Mouse (Mus musculus): ENCODE data around the gene Map4k4. TPM values are rescaled to one million over a fixed set of nuclear protein-coding genes. Genes with fewer than 3 reads are reported as not detected.

Map4k4 gene
- polyA plus RNA-seq, 1 experiment from 2014 or later = 21.2 TPM

GRCm38 (mm10) chr1:39961113-39961512 is 60.4 kb downstream of the Map4k4 start:
- Histone ChIP-seq H3K9me3 (ENCODE audit: low read length) (no peaks in the 10 kb centered on the region), H3K4me2 (replicated peaks; ENCODE audit: low read depth, low read length) (no peak overlapping the region), H3K27ac (ENCODE audit: low read length) (no peak overlapping the region), H3K4me3 (ENCODE audit: low read depth, low read length) (no peak overlapping the region), H3K9ac (replicated peaks; ENCODE audit: low read depth) (no peak overlapping the region), H3K36me3 (ENCODE audit: insufficient read depth, low read length) (0 out of 2 replicates have a peak, but pooled peaks cover 3% of the 10 kb centered on the region), H3K27me3 (replicated peaks; ENCODE audit: insufficient read depth, low read length) (no peaks in the 10 kb centered on the region), H3K4me1 (ENCODE audit: insufficient read depth, low read depth, low read length) (no peaks in the 10 kb centered on the region)
- ATAC-seq (no peak), DNase-seq (ENCODE audit: low spot score) (no peak)
- TF ChIP-seq EP300 (IDR thresholded peaks at IDR 0.05) (no peak), CTCF (IDR thresholded peaks at IDR 0.05) (no peak)
- 71% methylated on average over 6 of the region's 6 CpGs for WGBS

DNA sequence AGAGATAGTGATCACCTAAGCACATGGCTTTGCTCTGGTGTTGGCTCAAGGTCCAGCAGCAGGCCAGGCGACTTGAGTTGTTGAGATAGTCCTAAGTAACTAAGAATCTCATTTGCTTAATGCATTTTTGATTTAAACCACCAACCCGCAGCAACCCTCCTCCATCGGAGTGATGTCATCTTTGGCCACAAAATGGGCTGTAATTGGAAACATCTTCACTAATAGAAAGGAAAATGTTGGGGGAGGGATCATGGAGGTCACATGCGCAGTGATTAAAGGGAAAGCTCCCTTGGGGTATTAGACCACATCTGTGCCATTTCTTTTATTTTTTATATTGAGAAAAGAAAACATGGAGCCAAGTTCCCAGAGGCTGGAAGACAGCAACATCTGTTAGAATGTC is 61.6 kb downstream of the Map4k4 start:
- H3K4me3 ChIP-seq (ENCODE audit: low read depth, low read length) = no peak overlapping the region
- H3K27ac ChIP-seq (ENCODE audit: low read length) = no peak overlapping the region
- no peak for TF ChIP-seq EP300 (IDR thresholded peaks at IDR 0.05)
- TF ChIP-seq CTCF (IDR thresholded peaks at IDR 0.05) = no peak
- H3K27me3 ChIP-seq (replicated peaks; ENCODE audit: insufficient read depth, low read length) = no peaks in the 10 kb centered on the region
- ATAC-seq = no peak
- no peaks in the 10 kb centered on the region for H3K9me3 ChIP-seq (ENCODE audit: low read length)
- no peak for DNase-seq (ENCODE audit: low spot score)
- no peak overlapping the region for H3K9ac ChIP-seq (replicated peaks; ENCODE audit: low read depth)
- 85% methylated on average over 4 of the region's 4 CpGs for WGBS
- 0 out of 2 replicates have a peak, but pooled peaks cover 3% of the 10 kb centered on the region for H3K36me3 ChIP-seq (ENCODE audit: insufficient read depth, low read length)
- no peak overlapping the region for H3K4me2 ChIP-seq (replicated peaks; ENCODE audit: low read depth, low read length)
- no peaks in the 10 kb centered on the region for H3K4me1 ChIP-seq (ENCODE audit: insufficient read depth, low read depth, low read length)

GRCm38 (mm10) chr1:39962840-39963239 is 62.1 kb downstream of the Map4k4 start:
- WGBS = 90% methylated on average over 8 of the region's 8 CpGs
- no peak for ATAC-seq
- Histone ChIP-seq H3K4me2 (replicated peaks; ENCODE audit: low read depth, low read length) (no peak overlapping the region), H3K9ac (replicated peaks; ENCODE audit: low read depth) (no peak overlapping the region), H3K9me3 (ENCODE audit: low read length) (no peaks in the 10 kb centered on the region), H3K27me3 (replicated peaks; ENCODE audit: insufficient read depth, low read length) (no peaks in the 10 kb centered on the region), H3K36me3 (ENCODE audit: insufficient read depth, low read length) (0 out of 2 replicates have a peak, but pooled peaks cover 3% of the 10 kb centered on the region), H3K4me3 (ENCODE audit: low read depth, low read length) (no peak overlapping the region), H3K4me1 (ENCODE audit: insufficient read depth, low read depth, low read length) (no peaks in the 10 kb centered on the region), H3K27ac (ENCODE audit: low read length) (no peak overlapping the region)
- no peak for TF ChIP-seq CTCF (IDR thresholded peaks at IDR 0.05)
- TF ChIP-seq EP300 (IDR thresholded peaks at IDR 0.05) = no peak
- no peak for DNase-seq (ENCODE audit: low spot score)

DNA sequence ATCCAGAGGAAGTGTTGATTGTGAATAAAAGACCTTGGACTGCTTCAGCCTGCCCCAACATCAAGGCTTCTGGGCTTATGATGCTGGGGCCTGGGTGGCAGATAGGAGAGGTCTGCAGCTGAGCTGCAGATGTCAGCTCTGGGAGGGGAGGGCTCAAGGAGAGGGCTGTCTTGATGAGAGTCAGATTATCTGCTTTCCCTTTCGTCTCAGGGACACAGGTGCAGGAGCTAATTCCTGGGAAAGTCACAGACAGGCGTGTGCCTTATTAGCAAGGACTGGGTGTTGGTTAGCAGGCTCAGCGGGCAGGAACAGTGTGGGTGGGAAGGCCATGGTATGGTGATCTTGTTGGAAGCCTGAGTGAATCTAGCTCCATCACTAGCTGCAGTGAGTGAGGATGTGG is 63.1 kb downstream of the Map4k4 start:
- H3K4me1 ChIP-seq (ENCODE audit: insufficient read depth, low read depth, low read length) = no peaks in the 10 kb centered on the region
- ATAC-seq = no peak
- DNase-seq (ENCODE audit: low spot score) = no peak
- H3K4me3 ChIP-seq (ENCODE audit: low read depth, low read length) = no peak overlapping the region
- no peaks in the 10 kb centered on the region for H3K27me3 ChIP-seq (replicated peaks; ENCODE audit: insufficient read depth, low read length)
- 79% methylated on average over 3 of the region's 3 CpGs for WGBS
- no peak for TF ChIP-seq CTCF (IDR thresholded peaks at IDR 0.05)
- no peak for TF ChIP-seq EP300 (IDR thresholded peaks at IDR 0.05)
- no peak overlapping the region for H3K27ac ChIP-seq (ENCODE audit: low read length)
- 0 out of 2 replicates have a peak, but pooled peaks cover 3% of the 10 kb centered on the region for H3K36me3 ChIP-seq (ENCODE audit: insufficient read depth, low read length)
- H3K9me3 ChIP-seq (ENCODE audit: low read length) = no peaks in the 10 kb centered on the region
- no peak overlapping the region for H3K9ac ChIP-seq (replicated peaks; ENCODE audit: low read depth)
- H3K4me2 ChIP-seq (replicated peaks; ENCODE audit: low read depth, low read length) = no peak overlapping the region

- H3K9me3 ChIP-seq (ENCODE audit: low read length) = no peaks in the 10 kb centered on the region
- ATAC-seq (no peak), DNase-seq (ENCODE audit: low spot score) (no peak)
- H3K36me3 ChIP-seq (ENCODE audit: insufficient read depth, low read length) = 0 out of 2 replicates have a peak, but pooled peaks cover 3% of the 10 kb centered on the region
- H3K4me1 ChIP-seq (ENCODE audit: insufficient read depth, low read depth, low read length) = no peaks in the 10 kb centered on the region
- H3K4me2 ChIP-seq (replicated peaks; ENCODE audit: low read depth, low read length) = no peak overlapping the region
- no peak overlapping the region for H3K9ac ChIP-seq (replicated peaks; ENCODE audit: low read depth)
- H3K27me3 ChIP-seq (replicated peaks; ENCODE audit: insufficient read depth, low read length) = no peaks in the 10 kb centered on the region
- no peak overlapping the region for H3K27ac ChIP-seq (ENCODE audit: low read length)
- TF ChIP-seq EP300 (IDR thresholded peaks at IDR 0.05) (no peak), CTCF (IDR thresholded peaks at IDR 0.05) (no peak)
- no peak overlapping the region for H3K4me3 ChIP-seq (ENCODE audit: low read depth, low read length)
- WGBS = 87% methylated on average over 2 of the region's 2 CpGs
Observed at GRCm38 (mm10) chr1:39964427-39964826, 63.7 kb downstream of the Map4k4 start.

- H3K27ac ChIP-seq (ENCODE audit: low read length) = no peak overlapping the region
- WGBS = 70% methylated on average over 3 of the region's 3 CpGs
- TF ChIP-seq EP300 (IDR thresholded peaks at IDR 0.05) (no peak), CTCF (IDR thresholded peaks at IDR 0.05) (no peak)
Observed at GRCm38 (mm10) chr1:39965461-39965860, 64.7 kb downstream of the Map4k4 start.

DNA sequence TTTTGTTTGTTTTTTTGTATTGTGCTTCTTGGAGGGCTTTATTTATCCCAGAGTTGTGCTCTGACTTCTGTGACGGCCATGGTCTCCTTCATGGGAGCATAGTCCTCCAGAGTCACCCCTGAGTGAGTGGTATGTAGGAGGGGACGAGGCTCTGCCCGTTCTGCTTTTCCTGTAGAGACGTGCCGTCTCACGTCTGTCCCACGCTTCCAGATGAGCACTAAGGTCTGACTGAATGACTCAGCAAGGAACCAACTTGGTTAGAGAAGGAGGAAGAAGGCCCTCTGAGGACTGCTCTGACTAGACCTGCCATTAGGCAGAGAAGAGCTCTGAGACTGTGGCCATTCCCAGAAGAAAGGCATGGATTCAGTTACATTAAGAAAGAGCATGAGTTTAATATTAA is 68.3 kb downstream of the Map4k4 start:
- ATAC-seq (no peak), DNase-seq (ENCODE audit: low spot score) (peak; percentile 38)
- no peak overlapping the region for H3K4me3 ChIP-seq (ENCODE audit: low read depth, low read length)
- no peaks in the 10 kb centered on the region for H3K9me3 ChIP-seq (ENCODE audit: low read length)
- WGBS = 49% methylated on average over 7 of the region's 7 CpGs
- H3K27me3 ChIP-seq (replicated peaks; ENCODE audit: insufficient read depth, low read length) = no peaks in the 10 kb centered on the region
- H3K4me1 ChIP-seq (ENCODE audit: insufficient read depth, low read depth, low read length) = 0 out of 2 replicates have a peak, but pooled peaks cover 4% of the 10 kb centered on the region
- no peak overlapping the region for H3K4me2 ChIP-seq (replicated peaks; ENCODE audit: low read depth, low read length)
- H3K36me3 ChIP-seq (ENCODE audit: insufficient read depth, low read length) = no peaks in the 10 kb centered on the region
- no peak overlapping the region for H3K27ac ChIP-seq (ENCODE audit: low read length)
- TF ChIP-seq EP300 (IDR thresholded peaks at IDR 0.05) (no peak), CTCF (IDR thresholded peaks at IDR 0.05) (no peak)
- H3K9ac ChIP-seq (replicated peaks; ENCODE audit: low read depth) = no peak overlapping the region

More at GRCm38 (mm10) chr1:39965461-39965860, 64.7 kb downstream of the Map4k4 start:
- Histone ChIP-seq H3K9me3 (ENCODE audit: low read length) (no peaks in the 10 kb centered on the region), H3K4me3 (ENCODE audit: low read depth, low read length) (no peak overlapping the region), H3K27me3 (replicated peaks; ENCODE audit: insufficient read depth, low read length) (no peaks in the 10 kb centered on the region), H3K4me2 (replicated peaks; ENCODE audit: low read depth, low read length) (no peak overlapping the region), H3K4me1 (ENCODE audit: insufficient read depth, low read depth, low read length) (no peaks in the 10 kb centered on the region), H3K9ac (replicated peaks; ENCODE audit: low read depth) (no peak overlapping the region), H3K36me3 (ENCODE audit: insufficient read depth, low read length) (0 out of 2 replicates have a peak, but pooled peaks cover 3% of the 10 kb centered on the region)
- ATAC-seq (no peak), DNase-seq (ENCODE audit: low spot score) (no peak)

Measured in lung, postnatal 0 days (tissue).